Mouse (Mus musculus) kidney, embryonic 14.5 days (tissue): ENCODE measurements around the gene Xkr7. TPM values are rescaled to one million over a fixed set of nuclear protein-coding genes. Genes with fewer than 3 reads are reported as not detected.

Source experiments
- ATAC-seq: fragments of 200-750 bp; cut with Nextera tagmentation; 2 replicates; pipeline ENCODE4 v1.8.0; 2017; ENCODE audit warnings: moderate number of reproducible peaks, mild to moderate bottlenecking, moderate TSS enrichment, moderate library complexity; ENCODE audit not compliant: low FRiP score, low TSS enrichment
- H3K27ac ChIP-seq: fragments of 300-500 bp; sonication (generic); 2 replicates; pipeline ENCODE4 v1.5.1; 2014; ENCODE audit warnings: low read depth, mild to moderate bottlenecking, low read length, moderate library complexity, mixed read lengths
- H3K27me3 ChIP-seq: fragments of 300-500 bp; sonication (generic); 2 replicates; pipeline ENCODE4 v1.6.1; 2014; ENCODE audit warnings: mild to moderate bottlenecking, low read length; ENCODE audit not compliant: control insufficient read depth, insufficient read depth
- H3K36me3 ChIP-seq: fragments of 300-500 bp; sonication (generic); 2 replicates; pipeline ENCODE4 v1.6.1; 2014; ENCODE audit warnings: low read length, mixed read lengths; ENCODE audit not compliant: control insufficient read depth, insufficient read depth
- H3K4me1 ChIP-seq: fragments of 300-500 bp; sonication (generic); 2 replicates; pipeline ENCODE4 v1.6.1; 2014; ENCODE audit warnings: low read length, mixed read lengths; ENCODE audit not compliant: control insufficient read depth, insufficient read depth
- H3K4me2 ChIP-seq: fragments of 300-500 bp; sonication (generic); replicated peaks from 2 replicates; pipeline ENCODE4 v1.6.1; 2014; ENCODE audit warnings: low read depth, mild to moderate bottlenecking, low read length
- H3K4me3 ChIP-seq: fragments of 300-500 bp; sonication (generic); 2 replicates; pipeline ENCODE4 v1.5.1; 2014; ENCODE audit warnings: mild to moderate bottlenecking, low read length
- H3K9ac ChIP-seq: fragments of 300-500 bp; sonication (generic); 2 replicates; pipeline ENCODE4 v1.6.1; 2014; ENCODE audit warnings: low read depth, mild to moderate bottlenecking, low read length, moderate library complexity
- H3K9me3 ChIP-seq: fragments of 300-500 bp; sonication (generic); 2 replicates; pipeline ENCODE4 v1.6.1; 2016; ENCODE audit warnings: low read length; ENCODE audit not compliant: control insufficient read depth
- WGBS: fragments of 180-500 bp; shearing (Covaris S2); extraction: QIAGEN DNeasy Blood & Tissue Kit; methylation state at CpG from one replicate; pipeline ENCODE4 v1.1.7; 2014; 5-methylcytosine and 5-hydroxymethylcytosine counted together
- polyA plus RNA-seq: library from polyadenylated mRNA; unstranded; fragments of >200 nt; fragmentation: Nextera tagmentation; extraction: Ambion mirVana; gene quantifications from 2 replicates; pipeline ENCODE4 v1.2.1, GENCODE M21; 2014

Gene Xkr7
- polyA plus RNA-seq, 1 experiment from 2014 or later: not detected

GRCm38 (mm10) chr2:153027501-153027900, 4.2 kb upstream of the Xkr7 start:
- H3K27me3 ChIP-seq: peaks cover 37% of the 10 kb centered on the region

GRCm38 (mm10) chr2:153030422-153030821, 1.2 kb upstream of the Xkr7 start:
- H3K9ac ChIP-seq: no peak overlapping the region
- no peak overlapping the region for H3K4me3 ChIP-seq
- 22% methylated on average over 4 of the region's 4 CpGs for WGBS
- H3K4me2 ChIP-seq: no peak overlapping the region
- H3K9me3 ChIP-seq: no peaks in the 10 kb centered on the region
- H3K36me3 ChIP-seq: no peaks in the 10 kb centered on the region
- H3K27ac ChIP-seq: no peak overlapping the region
- peaks cover 53% of the 10 kb centered on the region for H3K27me3 ChIP-seq
- peaks cover 5% of the 10 kb centered on the region; the same call in 1 of the 2 replicates for H3K4me1 ChIP-seq
- ATAC-seq: no peak

More at GRCm38 (mm10) chr2:153027501-153027900, 4.2 kb upstream of the Xkr7 start:
- WGBS: 51% methylated on average over 4 of the region's 4 CpGs
- Histone ChIP-seq H3K9ac (no peak overlapping the region), H3K4me1 (peaks cover 5% of the 10 kb centered on the region; the same call in 1 of the 2 replicates), H3K4me2 (no peak overlapping the region), H3K27ac (no peak overlapping the region), H3K36me3 (no peaks in the 10 kb centered on the region), H3K9me3 (no peaks in the 10 kb centered on the region), H3K4me3 (no peak overlapping the region)
- no peak for ATAC-seq

- Histone ChIP-seq H3K9ac (no peak overlapping the region), H3K27ac (no peak overlapping the region), H3K36me3 (no peaks in the 10 kb centered on the region), H3K4me1 (peaks cover 5% of the 10 kb centered on the region; the same call in 1 of the 2 replicates), H3K4me2 (peak overlapping the region; percentile 97), H3K9me3 (no peaks in the 10 kb centered on the region), H3K4me3 (peak overlapping the region; percentile 48), H3K27me3 (peaks cover 53% of the 10 kb centered on the region)
- ATAC-seq: peak; percentile 81
- WGBS: 3% methylated on average over 34 of the region's 58 CpGs
Observed at GRCm38 (mm10) chr2:153032083-153032842, 611 bp downstream of the Xkr7 start.

- ATAC-seq: no peak
- Histone ChIP-seq H3K36me3 (no peaks in the 10 kb centered on the region), H3K4me2 (no peak overlapping the region), H3K4me3 (no peak overlapping the region), H3K27me3 (peaks cover 53% of the 10 kb centered on the region), H3K9ac (no peak overlapping the region), H3K27ac (no peak overlapping the region), H3K9me3 (no peaks in the 10 kb centered on the region), H3K4me1 (peaks cover 5% of the 10 kb centered on the region; the same call in 1 of the 2 replicates)
- WGBS: 20% methylated on average over 4 of the region's 4 CpGs
Observed at GRCm38 (mm10) chr2:153032973-153033372, 1.3 kb downstream of the Xkr7 start.

DNA sequence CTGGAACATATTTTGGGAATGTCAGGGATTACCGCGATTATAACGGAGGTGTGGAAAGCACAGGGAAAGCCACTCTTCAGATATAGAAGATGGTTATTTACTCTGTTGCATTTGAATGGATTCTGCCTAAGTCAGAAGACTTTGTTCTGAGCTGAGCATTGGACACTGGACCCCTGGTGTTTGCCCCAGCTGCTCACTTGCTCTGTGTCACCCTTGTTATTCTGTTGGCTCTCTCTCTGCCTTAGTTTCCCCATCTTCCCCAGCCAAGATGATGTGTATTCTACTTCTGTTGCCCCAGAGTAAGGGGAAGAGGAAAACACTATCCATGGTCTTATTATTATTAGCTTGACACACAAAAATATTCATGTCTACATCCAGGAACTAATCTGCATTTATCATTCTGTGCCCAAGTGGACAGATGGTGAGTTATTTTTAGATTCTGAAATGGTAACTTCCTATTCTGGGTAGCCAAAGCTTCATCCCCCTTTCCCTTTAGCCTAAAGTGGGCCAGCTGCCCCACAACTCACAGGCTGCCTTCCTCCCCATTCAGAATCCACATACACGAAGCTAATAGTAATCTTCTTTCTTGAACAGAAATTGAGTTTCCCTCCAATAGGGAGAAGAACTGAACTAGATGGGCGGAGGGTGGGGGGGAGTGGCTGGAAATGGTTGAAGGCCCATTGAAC, 2.0 kb downstream of the Xkr7 start:
- WGBS: 77% methylated on average over 5 of the region's 5 CpGs
- no peak overlapping the region for H3K4me3 ChIP-seq
- peaks cover 52% of the 10 kb centered on the region for H3K27me3 ChIP-seq
- no peaks in the 10 kb centered on the region for H3K9me3 ChIP-seq
- no peaks in the 10 kb centered on the region for H3K36me3 ChIP-seq
- peaks cover 5% of the 10 kb centered on the region; the same call in 1 of the 2 replicates for H3K4me1 ChIP-seq
- H3K27ac ChIP-seq: no peak overlapping the region
- H3K4me2 ChIP-seq: no peak overlapping the region
- ATAC-seq: no peak
- H3K9ac ChIP-seq: no peak overlapping the region

DNA sequence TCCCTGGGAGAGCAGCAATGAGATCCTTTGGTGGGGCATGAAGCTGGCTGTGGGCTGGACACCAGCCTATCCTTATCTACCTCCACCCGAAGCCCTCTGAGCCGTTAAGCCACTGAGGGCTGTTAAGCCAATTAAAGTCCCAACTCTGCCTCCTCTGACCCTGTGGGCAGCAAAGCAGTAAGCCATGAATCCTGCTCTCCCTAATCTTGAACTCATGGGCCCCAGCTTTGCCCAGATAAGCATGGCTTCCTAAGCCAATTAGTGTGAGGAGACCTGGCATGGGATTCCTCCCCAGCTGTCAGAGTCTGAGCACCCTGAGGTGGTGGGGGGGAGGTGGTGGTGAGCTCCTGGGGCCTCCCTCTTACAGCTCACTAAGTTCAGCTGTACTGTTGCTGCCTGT, 5.0 kb downstream of the Xkr7 start:
- Histone ChIP-seq H3K27me3 (peaks cover 24% of the 10 kb centered on the region), H3K9ac (no peak overlapping the region), H3K4me3 (no peak overlapping the region), H3K4me2 (no peak overlapping the region), H3K4me1 (peaks cover 2% of the 10 kb centered on the region; the same call in 1 of the 2 replicates), H3K9me3 (no peaks in the 10 kb centered on the region), H3K27ac (no peak overlapping the region), H3K36me3 (no peaks in the 10 kb centered on the region)
- no peak for ATAC-seq
- 7% methylated on average over 2 of the region's 2 CpGs for WGBS

DNA sequence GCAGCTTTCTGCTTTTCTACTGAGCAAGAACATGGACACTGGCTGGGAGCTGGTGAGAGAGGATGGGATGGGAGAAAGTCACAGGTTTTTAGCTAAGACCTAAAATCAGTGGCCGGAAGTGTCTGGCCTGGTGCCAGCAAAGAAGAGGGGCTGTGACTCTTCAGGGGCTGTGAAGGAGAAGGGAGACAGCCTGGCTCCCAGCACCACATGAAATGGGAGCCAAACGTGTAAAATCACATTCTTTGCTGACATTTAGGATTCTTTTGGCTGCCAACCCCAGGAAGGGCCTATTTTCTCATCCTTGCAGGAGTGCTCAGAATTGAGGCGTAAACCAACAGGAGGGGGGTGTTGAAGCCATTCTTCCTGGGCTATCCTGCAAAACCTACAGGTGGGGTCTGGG, 12.2 kb downstream of the Xkr7 start:
- no peaks in the 10 kb centered on the region for H3K36me3 ChIP-seq
- H3K9me3 ChIP-seq: no peaks in the 10 kb centered on the region
- H3K4me3 ChIP-seq: no peak overlapping the region
- H3K9ac ChIP-seq: no peak overlapping the region
- 59% methylated on average over 3 of the region's 3 CpGs for WGBS
- H3K4me1 ChIP-seq: no peaks in the 10 kb centered on the region; the same call in 1 of the 2 replicates
- no peak for ATAC-seq
- H3K4me2 ChIP-seq: no peak overlapping the region
- no peak overlapping the region for H3K27ac ChIP-seq
- no peaks in the 10 kb centered on the region for H3K27me3 ChIP-seq

DNA sequence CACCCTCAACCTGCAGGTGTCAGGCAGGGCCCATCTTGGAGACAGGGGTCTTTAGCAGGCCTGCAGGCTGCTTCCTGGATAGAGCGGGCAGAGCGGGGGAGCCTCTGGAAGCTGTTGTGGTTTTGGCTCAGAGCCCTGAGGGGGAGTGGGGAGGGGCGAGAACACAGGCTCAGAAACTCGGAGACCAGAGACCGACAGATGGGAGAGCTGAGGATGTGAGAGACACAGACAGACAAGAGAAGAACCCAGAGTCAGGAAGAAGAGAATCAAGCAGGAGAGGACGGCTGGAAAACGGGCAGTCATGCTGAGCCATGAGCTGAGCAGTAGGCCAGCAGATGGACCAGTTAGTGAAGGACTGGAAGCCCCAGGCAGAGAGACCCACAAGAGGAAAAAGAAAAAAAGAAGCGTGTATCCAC, 14.2 kb downstream of the Xkr7 start:
- 34% methylated on average over 8 of the region's 8 CpGs for WGBS
- Histone ChIP-seq H3K27ac (no peak overlapping the region), H3K4me1 (no peaks in the 10 kb centered on the region; the same call in 1 of the 2 replicates), H3K27me3 (no peaks in the 10 kb centered on the region), H3K4me2 (no peak overlapping the region), H3K36me3 (no peaks in the 10 kb centered on the region), H3K4me3 (no peak overlapping the region), H3K9me3 (no peaks in the 10 kb centered on the region), H3K9ac (no peak overlapping the region)
- ATAC-seq: no peak
